Mouse (Mus musculus): ENCODE data around the gene Vmn1r211. TPM values are rescaled to one million over a fixed set of nuclear protein-coding genes. Genes with fewer than 3 reads are reported as not detected.
"Not testable (repeated sequence)": the region's sequence is repeated elsewhere in the genome, so short reads cannot be mapped to it uniquely, and the experiment has no call there.

Vmn1r211 gene
- polyA plus RNA-seq (2015; fragmentation: Nextera tagmentation; extraction: Ambion mirVana), result not detected in 2 replicates

DNA sequence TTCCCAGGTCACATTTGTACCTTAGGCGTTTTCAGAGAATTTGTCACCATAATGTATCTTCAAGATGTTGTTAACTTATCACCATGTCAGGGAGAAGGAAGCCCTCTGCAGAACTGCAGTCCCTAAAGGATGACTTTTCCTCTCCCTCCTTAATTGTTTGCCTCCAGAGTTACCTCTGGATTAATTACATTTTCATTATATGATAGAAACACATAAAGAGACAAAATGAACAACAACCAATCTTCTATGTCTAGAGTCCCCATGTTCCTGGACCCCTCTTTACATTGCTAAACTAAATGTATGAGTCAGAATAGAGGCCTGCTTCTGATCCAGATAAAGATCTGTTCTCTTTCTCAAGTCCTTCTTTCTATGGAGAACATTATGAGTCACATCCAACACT is at the start of gene Vmn1r211:
TSS of gene Vmn1r211 (minus strand) at position 101 of the 400 bp plus-strand sequence.
- Histone ChIP-seq H3K4me1 (no peaks in the 10 kb centered on the region), H3K4me2 (no peak within 1 kb of the TSS), H3K9ac (no peak within 1 kb of the TSS), H3K27ac (no peak within 1 kb of the TSS), H3K36me3 (no peaks in the 10 kb centered on the region), H3K9me3 (replicated peaks) (no peaks in the 10 kb centered on the region), H3K27me3 (no peaks in the 10 kb centered on the region), H3K4me3 (replicated peaks) (no peak within 1 kb of the TSS)
- 75% methylated on average over 1 of the region's 1 CpGs for WGBS
- no peak for ATAC-seq (replicated peaks; ENCODE audit: low FRiP score)

DNA sequence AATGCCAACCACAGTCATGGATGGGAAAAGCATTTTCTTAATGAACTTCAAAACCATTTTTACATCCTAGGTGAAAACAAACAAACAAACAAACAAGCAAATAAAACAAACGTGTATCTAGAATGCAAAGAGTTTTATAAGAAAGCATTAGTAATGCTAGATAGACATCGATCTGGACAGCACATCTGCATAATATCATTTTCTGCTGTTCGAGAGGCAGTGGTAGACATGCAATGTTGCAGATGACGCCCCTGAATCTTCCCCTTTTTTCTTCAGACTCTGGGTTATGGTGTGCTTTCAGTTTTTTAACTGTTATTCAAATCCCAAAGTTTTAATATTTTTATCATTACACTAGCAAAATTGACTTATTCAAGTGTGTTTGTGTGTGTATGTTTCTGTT is 26.7 kb upstream of the Vmn1r211 start, which contains the start of gene Vmn1r212:
TSS of gene Vmn1r212 (minus strand) at position 101 of the 400 bp plus-strand sequence.
- no peaks in the 10 kb centered on the region for H3K9me3 ChIP-seq (replicated peaks)
- no peak within 1 kb of the TSS for H3K27ac ChIP-seq
- H3K4me2 ChIP-seq, result no peak within 1 kb of the TSS
- no peak for ATAC-seq (replicated peaks; ENCODE audit: low FRiP score)
- H3K4me1 ChIP-seq, result no peaks in the 10 kb centered on the region
- H3K27me3 ChIP-seq, result no peaks in the 10 kb centered on the region
- H3K36me3 ChIP-seq, result no peaks in the 10 kb centered on the region
- no peak within 1 kb of the TSS for H3K9ac ChIP-seq
- WGBS, result 84% methylated on average over 4 of the region's 4 CpGs
- H3K4me3 ChIP-seq (replicated peaks), result no peak within 1 kb of the TSS

DNA sequence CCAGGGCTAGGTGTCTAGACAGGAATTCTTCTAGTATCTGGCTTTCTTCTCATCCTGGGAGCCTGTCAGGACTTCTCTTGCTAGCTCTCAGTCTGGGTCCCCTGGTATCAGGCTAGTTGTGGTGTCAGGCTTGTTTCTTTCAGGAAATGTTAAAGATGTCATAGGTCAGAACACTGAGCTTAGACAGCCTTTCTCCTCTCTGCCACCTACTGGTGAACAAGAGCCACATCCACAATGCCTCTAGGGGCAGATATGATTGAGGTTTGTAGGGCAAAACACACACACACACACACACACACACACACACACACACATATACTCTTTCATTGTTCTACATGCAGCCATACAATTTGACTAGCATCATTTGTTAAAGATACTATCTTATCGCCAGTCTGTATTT is 21.9 kb upstream of the Vmn1r211 start:
- Histone ChIP-seq H3K4me1 (no peaks in the 10 kb centered on the region), H3K9me3 (replicated peaks) (no peaks in the 10 kb centered on the region), H3K4me3 (replicated peaks) (no peak overlapping the region), H3K9ac (no peak overlapping the region), H3K4me2 (no peak overlapping the region), H3K36me3 (no peaks in the 10 kb centered on the region), H3K27me3 (no peaks in the 10 kb centered on the region), H3K27ac (no peak overlapping the region)
- ATAC-seq (replicated peaks; ENCODE audit: low FRiP score), result no peak
- 81% methylated on average over 1 of the region's 1 CpGs for WGBS

DNA sequence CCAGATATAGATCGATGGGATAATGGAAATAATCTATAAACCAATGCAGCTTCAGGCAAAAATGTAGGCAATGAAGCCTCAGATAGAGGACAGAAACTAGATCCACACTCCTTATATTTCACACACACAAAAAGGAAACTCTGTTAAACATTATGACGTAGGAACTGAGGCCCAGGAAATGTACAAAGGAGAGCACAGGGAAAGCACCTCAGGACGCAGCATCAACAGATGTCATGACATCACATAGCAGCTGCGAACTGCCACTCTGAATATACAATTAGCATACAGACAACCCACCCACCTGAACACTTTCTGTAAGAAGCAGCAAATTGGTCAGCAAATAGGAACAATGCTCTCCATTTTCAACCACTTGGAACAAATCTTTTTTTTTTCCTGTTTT is 2.6 kb downstream of the Vmn1r211 start:
- Histone ChIP-seq H3K9me3 (replicated peaks) (no peaks in the 10 kb centered on the region), H3K27me3 (no peaks in the 10 kb centered on the region), H3K4me3 (replicated peaks) (no peak overlapping the region), H3K9ac (no peak overlapping the region), H3K36me3 (no peaks in the 10 kb centered on the region), H3K4me2 (no peak overlapping the region), H3K4me1 (no peaks in the 10 kb centered on the region), H3K27ac (no peak overlapping the region)
- no peak for ATAC-seq (replicated peaks; ENCODE audit: low FRiP score)
- 71% methylated on average over 4 of the region's 4 CpGs for WGBS

DNA sequence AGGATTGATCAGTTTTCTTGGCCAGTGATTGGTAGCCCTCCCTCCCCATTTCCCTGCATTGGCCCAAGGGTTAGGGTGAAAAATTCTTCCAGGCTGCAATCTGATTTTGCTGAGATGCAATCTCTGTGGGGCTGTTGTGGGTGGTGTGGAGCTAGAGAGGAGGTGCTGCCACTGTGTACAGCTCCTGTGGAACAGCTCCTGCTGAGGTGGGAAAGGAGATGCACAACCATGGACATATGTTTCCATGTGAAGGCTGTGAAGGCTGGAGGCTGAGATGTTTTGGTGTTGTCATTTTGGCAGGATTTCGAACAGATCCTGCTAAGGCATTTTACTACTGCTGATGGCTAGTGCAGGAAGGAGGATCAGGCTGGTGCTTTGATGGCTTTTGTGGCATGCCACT is 10.6 kb downstream of the Vmn1r211 start:
- H3K27me3 ChIP-seq, result no peaks in the 10 kb centered on the region
- no peak overlapping the region for H3K27ac ChIP-seq
- H3K36me3 ChIP-seq, result no peaks in the 10 kb centered on the region
- no peaks in the 10 kb centered on the region for H3K9me3 ChIP-seq (replicated peaks)
- no peak overlapping the region for H3K4me2 ChIP-seq
- no peak for ATAC-seq (replicated peaks; ENCODE audit: low FRiP score)
- H3K9ac ChIP-seq, result no peak overlapping the region
- no peak overlapping the region for H3K4me3 ChIP-seq (replicated peaks)
- 77% methylated on average over 1 of the region's 1 CpGs for WGBS
- H3K4me1 ChIP-seq, result no peaks in the 10 kb centered on the region

DNA sequence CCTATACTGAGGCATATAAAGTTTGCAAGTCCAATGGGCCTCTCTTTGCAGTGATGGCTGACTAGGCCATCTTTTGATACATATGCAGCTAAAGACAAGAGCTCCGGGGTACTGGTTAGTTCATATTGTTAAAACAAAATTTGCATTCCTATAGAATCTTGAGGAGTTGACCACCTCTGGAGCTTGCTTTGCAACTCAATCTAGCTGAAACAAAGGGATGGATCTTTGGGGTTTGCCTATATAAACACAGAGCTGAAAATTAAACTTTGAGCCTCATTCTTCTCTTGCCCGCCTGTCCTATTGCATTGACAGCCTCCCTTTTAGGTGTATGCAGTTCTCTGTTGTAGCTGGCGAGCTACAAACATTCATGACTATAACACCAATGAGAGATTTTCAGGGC is 13.1 kb downstream of the Vmn1r211 start:
- not testable (repeated sequence) for H3K9me3 ChIP-seq (replicated peaks); H3K36me3 ChIP-seq; H3K27ac ChIP-seq; H3K4me1 ChIP-seq; H3K4me2 ChIP-seq; H3K9ac ChIP-seq; ATAC-seq (replicated peaks; ENCODE audit: low FRiP score); H3K27me3 ChIP-seq; H3K4me3 ChIP-seq (replicated peaks)
- WGBS, result 66% methylated on average over 3 of the region's 3 CpGs

DNA sequence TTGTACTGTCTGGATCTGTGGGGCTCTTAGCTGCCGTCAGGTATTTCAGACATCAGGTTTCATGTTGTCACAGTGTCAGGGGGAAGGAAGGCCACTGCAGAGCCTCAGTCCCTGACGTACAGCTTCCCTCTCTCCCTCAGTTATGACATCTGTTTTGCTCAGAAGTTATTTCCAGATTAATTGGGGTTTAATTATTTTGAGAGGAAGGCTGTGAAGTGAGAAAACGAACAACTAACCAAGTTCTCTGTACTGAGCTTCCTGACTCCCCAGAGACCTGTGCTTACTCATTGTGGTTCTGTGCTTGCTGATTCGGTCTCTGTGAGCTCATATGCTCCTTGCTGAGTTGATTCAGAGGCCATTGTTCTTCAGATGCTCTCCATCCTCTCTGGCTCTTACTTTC is 26.1 kb downstream of the Vmn1r211 start, which contains the start of gene Vmn1r210:
TSS of gene Vmn1r210 (minus strand) at position 101 of the 400 bp plus-strand sequence.
- WGBS, result 60% methylated on average over 4 of the region's 4 CpGs
- Histone ChIP-seq H3K4me1 (no peaks in the 10 kb centered on the region), H3K9ac (no peak within 1 kb of the TSS), H3K9me3 (replicated peaks) (no peaks in the 10 kb centered on the region), H3K4me2 (no peak within 1 kb of the TSS), H3K27ac (no peak within 1 kb of the TSS), H3K36me3 (no peaks in the 10 kb centered on the region), H3K27me3 (no peaks in the 10 kb centered on the region), H3K4me3 (replicated peaks) (no peak within 1 kb of the TSS)
- ATAC-seq (replicated peaks; ENCODE audit: low FRiP score), result no peak

DNA sequence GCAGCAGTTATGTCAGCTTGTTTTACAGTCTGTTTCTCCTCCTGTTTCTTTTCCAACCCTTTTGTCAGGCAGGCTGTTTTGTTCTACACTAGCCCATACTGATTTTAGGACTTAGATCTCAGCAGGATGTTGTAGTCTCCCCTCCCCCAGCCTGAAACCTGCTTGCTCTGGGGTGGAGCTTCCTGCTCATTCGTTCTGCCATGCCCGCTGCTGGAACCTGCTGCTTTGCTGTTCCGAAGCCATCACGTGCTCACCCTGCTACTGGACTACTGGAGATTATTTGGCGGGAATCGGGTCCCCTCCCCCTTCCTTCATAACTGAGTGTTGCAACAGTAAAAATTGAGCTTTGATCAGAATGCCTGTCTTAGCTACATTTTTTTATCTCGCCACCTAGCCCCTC is 28.0 kb downstream of the Vmn1r211 start:
- H3K4me2 ChIP-seq; H3K4me1 ChIP-seq; ATAC-seq (replicated peaks; ENCODE audit: low FRiP score); H3K36me3 ChIP-seq; H3K27me3 ChIP-seq; H3K9me3 ChIP-seq (replicated peaks); H3K27ac ChIP-seq; H3K4me3 ChIP-seq (replicated peaks); H3K9ac ChIP-seq: not testable (repeated sequence)
- 35% methylated on average over 7 of the region's 7 CpGs for WGBS

DNA sequence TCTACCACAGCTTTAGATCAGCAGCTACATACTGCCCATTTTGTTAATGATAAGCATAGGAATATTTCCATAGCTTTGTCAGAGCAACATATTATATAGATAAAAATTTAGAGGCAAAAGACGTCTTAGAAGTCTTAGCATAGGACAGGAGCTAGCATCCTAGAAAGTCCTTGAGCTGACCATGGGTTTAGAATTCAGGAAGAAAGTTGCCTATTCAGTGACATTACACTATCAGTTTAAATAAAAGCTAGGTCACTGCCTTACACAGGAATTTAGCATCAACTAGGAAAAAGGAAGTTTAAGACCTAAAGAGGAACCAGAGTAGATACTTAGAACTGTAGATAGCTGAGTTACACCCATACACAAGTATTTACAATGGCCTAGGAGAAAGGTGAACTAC is 35.8 kb downstream of the Vmn1r211 start:
- H3K4me2 ChIP-seq; H3K27me3 ChIP-seq; H3K4me1 ChIP-seq; H3K27ac ChIP-seq; H3K9ac ChIP-seq; H3K36me3 ChIP-seq; H3K4me3 ChIP-seq (replicated peaks); ATAC-seq (replicated peaks; ENCODE audit: low FRiP score); H3K9me3 ChIP-seq (replicated peaks): not testable (repeated sequence)
- WGBS, result 92% methylated on average over 1 of the region's 1 CpGs

DNA sequence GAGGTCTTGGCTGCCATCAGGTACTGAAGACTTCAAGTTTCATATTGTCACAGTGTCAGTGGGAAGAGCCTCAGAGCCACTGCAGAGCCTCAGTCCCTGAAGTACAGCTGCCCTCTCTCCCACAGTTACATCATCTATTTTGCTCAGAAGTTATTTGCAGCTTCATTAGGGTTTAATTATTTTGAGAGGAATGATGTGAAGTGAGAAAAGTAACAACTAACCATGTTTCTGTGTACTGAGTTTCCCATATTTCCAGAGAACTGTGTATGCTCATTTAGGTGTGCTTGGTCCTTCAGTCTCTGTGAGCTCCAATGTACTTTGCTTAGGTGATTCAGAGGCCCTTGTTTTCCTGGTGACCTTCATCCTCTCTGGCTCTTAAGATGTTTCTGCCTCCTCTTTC is 47.8 kb downstream of the Vmn1r211 start, which contains the start of gene Vmn1r209:
TSS of gene Vmn1r209 (minus strand) at position 101 of the 400 bp plus-strand sequence.
- not testable (repeated sequence) for H3K4me1 ChIP-seq; H3K4me2 ChIP-seq; ATAC-seq (replicated peaks; ENCODE audit: low FRiP score); H3K4me3 ChIP-seq (replicated peaks); H3K27ac ChIP-seq; H3K9ac ChIP-seq; H3K9me3 ChIP-seq (replicated peaks); H3K27me3 ChIP-seq; H3K36me3 ChIP-seq

Other genes starting within 250 kb of the Vmn1r211 start
- gene Vmn1r206, start 233.3 kb downstream of the Vmn1r211 start, polyA plus RNA-seq (2015; fragmentation: Nextera tagmentation; extraction: Ambion mirVana), result not detected in 2 replicates
- gene Vmn1r207-ps, start 127.9 kb downstream of the Vmn1r211 start, polyA plus RNA-seq (2015; fragmentation: Nextera tagmentation; extraction: Ambion mirVana), result not detected in 2 replicates
- not detected in 2 replicates for gene Vmn1r208, start 80.2 kb downstream of the Vmn1r211 start, polyA plus RNA-seq (2015; fragmentation: Nextera tagmentation; extraction: Ambion mirVana)
- not detected in 2 replicates for gene Vmn1r209, start 47.9 kb downstream of the Vmn1r211 start, polyA plus RNA-seq (2015; fragmentation: Nextera tagmentation; extraction: Ambion mirVana)
- not detected in 2 replicates for gene Vmn1r210, start 26.2 kb downstream of the Vmn1r211 start, polyA plus RNA-seq (2015; fragmentation: Nextera tagmentation; extraction: Ambion mirVana)
- not detected in 2 replicates for gene Vmn1r212, start 26.6 kb upstream of the Vmn1r211 start, polyA plus RNA-seq (2015; fragmentation: Nextera tagmentation; extraction: Ambion mirVana)
- gene Vmn1r213, start 150.1 kb upstream of the Vmn1r211 start, polyA plus RNA-seq (2015; fragmentation: Nextera tagmentation; extraction: Ambion mirVana), result not detected in 2 replicates
- gene Vmn1r214, start 172.9 kb upstream of the Vmn1r211 start, polyA plus RNA-seq (2015; fragmentation: Nextera tagmentation; extraction: Ambion mirVana), result not detected in 2 replicates
- not detected in 2 replicates for gene Vmn1r215, start 210.5 kb upstream of the Vmn1r211 start, polyA plus RNA-seq (2015; fragmentation: Nextera tagmentation; extraction: Ambion mirVana)

Measured in kidney, embryonic 15.5 days (tissue).